ENCODE assay signal across 8 mouse cellular contexts in the genomic region with DNA sequence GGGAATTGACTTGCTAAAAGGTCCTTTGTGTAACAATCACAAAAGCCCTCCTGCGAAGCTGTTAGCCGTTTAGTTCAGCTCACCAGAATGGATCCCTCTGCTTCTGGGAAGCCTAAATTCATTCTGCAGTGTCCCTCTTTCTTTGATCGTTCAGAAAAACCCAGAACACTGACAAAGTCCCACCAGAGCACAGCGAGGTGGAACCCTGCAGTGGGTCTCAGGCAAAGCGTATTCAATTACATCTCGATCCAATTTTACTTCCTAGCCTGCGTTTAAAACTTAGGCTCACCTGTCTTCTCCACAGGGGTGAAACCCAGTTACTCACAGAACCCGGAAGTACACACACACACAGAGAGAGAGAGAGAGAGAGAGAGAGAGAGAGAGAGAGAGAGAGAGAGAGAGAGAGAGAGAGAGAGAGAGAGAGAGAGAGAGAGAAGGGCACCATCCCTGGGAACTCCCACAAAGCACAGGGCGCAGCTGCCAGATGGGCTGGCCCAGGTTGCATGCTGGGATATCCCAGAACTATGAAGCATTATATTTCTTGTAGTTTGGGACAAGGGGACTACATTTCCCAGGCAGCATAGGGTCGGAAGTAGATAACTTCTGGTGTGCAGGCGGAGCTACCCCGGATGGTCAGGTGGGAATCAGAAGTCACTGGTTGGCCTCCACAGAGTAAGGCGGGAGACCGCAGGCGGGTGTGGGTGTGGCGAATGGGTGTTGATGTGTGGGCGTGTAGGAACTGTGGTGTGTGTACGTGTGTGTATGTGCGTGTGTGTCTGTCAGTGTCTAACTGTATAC. TPM values are rescaled to one million over a fixed set of nuclear protein-coding genes. Genes with fewer than 3 reads are reported as not detected.
A peak's percentile ranks its signal among the peaks of the same experiment; 100 is the strongest.
DNase-seq lines count a peak whose midpoint lies in the region; ATAC-seq and TF ChIP-seq lines count a peak whose summit lies in the region.

A gene (plus strand): TSS at position 526 of the 798 bp plus-strand sequence.

- no peak for TF ChIP-seq EP300 in liver, embryonic 14.5 days (IDR thresholded peaks at IDR 0.05; ENCODE audit: low read depth)
- no peak for TF ChIP-seq EP300 in stomach, postnatal 0 days (optimal IDR thresholded peaks at IDR 0.05)

- peaks cover 8% of the 10 kb centered on the region for H3K36me3 ChIP-seq in forebrain, embryonic 10.5 days (replicated peaks)
- H3K36me3 ChIP-seq in heart, embryonic 15.5 days, result no peaks in the 10 kb centered on the region
- no peaks in the 10 kb centered on the region for H3K36me3 ChIP-seq in liver, embryonic 14.5 days (replicated peaks; ENCODE audit: control insufficient read depth, insufficient read depth, low read depth)
- H3K36me3 ChIP-seq in neural tube, embryonic 11.5 days (ENCODE audit: control insufficient read depth, insufficient read depth, low read length), result no peaks in the 10 kb centered on the region
- no peaks in the 10 kb centered on the region for H3K36me3 ChIP-seq in stomach, postnatal 0 days (ENCODE audit: control insufficient read depth, insufficient read depth, low read length)

- WGBS in forebrain, embryonic 10.5 days, result under 1% methylated on average over 19 of the region's 19 CpGs
- under 1% methylated on average over 19 of the region's 19 CpGs for WGBS in heart, embryonic 15.5 days
- WGBS in liver, embryonic 14.5 days (ENCODE audit: insufficient replicate concordance), result 1% methylated on average over 19 of the region's 19 CpGs
- under 1% methylated on average over 19 of the region's 19 CpGs for WGBS in neural tube, embryonic 11.5 days
- WGBS in stomach, postnatal 0 days, result under 1% methylated on average over 19 of the region's 19 CpGs

- H3K4me3 ChIP-seq in forebrain, embryonic 10.5 days, result peak within 1 kb of the TSS; percentile 62
- H3K4me3 ChIP-seq in heart, embryonic 15.5 days, result peak within 1 kb of the TSS; percentile 45
- peak within 1 kb of the TSS; percentile 57 to 76 for H3K4me3 ChIP-seq in liver, embryonic 14.5 days (ENCODE audit: insufficient read depth in 1 of 2, low read depth in 2 of 2, low read length in 2 of 2)
- peak within 1 kb of the TSS; percentile 38 for H3K4me3 ChIP-seq in neural tube, embryonic 11.5 days (ENCODE audit: low read depth, low read length)
- H3K4me3 ChIP-seq in stomach, postnatal 0 days (ENCODE audit: low read depth, low read length), result peak within 1 kb of the TSS; percentile 43

- TF ChIP-seq CTCF in liver, embryonic 14.5 days (IDR thresholded peaks at IDR 0.05; ENCODE audit: low read depth), result no peak
- TF ChIP-seq CTCF in stomach, postnatal 0 days (IDR thresholded peaks at IDR 0.05; ENCODE audit: low read depth), result 0 out of 2 replicates have a peak, but pooled peaks have one; percentile 8

- peak within 1 kb of the TSS; percentile 50 for H3K9ac ChIP-seq in heart, embryonic 15.5 days
- peak within 1 kb of the TSS; percentile 64 for H3K9ac ChIP-seq in liver, embryonic 14.5 days (replicated peaks)
- H3K9ac ChIP-seq in neural tube, embryonic 11.5 days (ENCODE audit: low read length), result peak within 1 kb of the TSS; percentile 64
- peak within 1 kb of the TSS; percentile 63 for H3K9ac ChIP-seq in stomach, postnatal 0 days (ENCODE audit: low read length)

- peak within 1 kb of the TSS; percentile 65 for H3K4me2 ChIP-seq in heart, embryonic 15.5 days
- peak within 1 kb of the TSS; percentile 83 for H3K4me2 ChIP-seq in liver, embryonic 14.5 days (ENCODE audit: low read depth)
- H3K4me2 ChIP-seq in neural tube, embryonic 11.5 days (ENCODE audit: low read depth), result peak within 1 kb of the TSS; percentile 53
- peak within 1 kb of the TSS; percentile 70 for H3K4me2 ChIP-seq in stomach, postnatal 0 days (replicated peaks; ENCODE audit: low read depth)

- peak; percentile 100 for ATAC-seq in heart, embryonic 15.5 days (replicated peaks; ENCODE audit: insufficient number of reproducible peaks, insufficient read depth, low FRiP score, low read depth)
- peak; percentile 99 for ATAC-seq in liver, embryonic 14.5 days (ENCODE audit: insufficient read depth)
- ATAC-seq in neural tube, embryonic 11.5 days (ENCODE audit: insufficient read depth, low FRiP score, low TSS enrichment), result peak; percentile 98
- peak; percentile 99 for ATAC-seq in stomach, postnatal 0 days (ENCODE audit: low FRiP score, low TSS enrichment)

- DNase-seq in CD8-positive naive resting alpha-beta T cell, adult 2 months (ENCODE audit: low read depth in 2 of 2, low spot score in 2 of 2), result peak; percentile 92 to 94
- DNase-seq in c-Kit-positive CD71-negative TER-119-negative erythroid progenitor cells, embryonic 14.5 days (ENCODE audit: low read depth), result peak; percentile 89
- peak; percentile 89 for DNase-seq in forebrain, embryonic 10.5 days (ENCODE audit: extremely low spot score, low spot score)
- DNase-seq in kidney, postnatal 25 days, result peak; percentile 91 to 96
- DNase-seq in liver, embryonic 14.5 days (ENCODE audit: low read depth in 3 of 3, low spot score in 3 of 3), result peak; percentile 92 to 96 (median 95)
- peak; percentile 89 for DNase-seq in neural tube, embryonic 11.5 days (ENCODE audit: low spot score)
- DNase-seq in stomach, postnatal 0 days (ENCODE audit: low spot score), result peak; percentile 93

- no peaks in the 10 kb centered on the region for H3K27me3 ChIP-seq in forebrain, embryonic 10.5 days (ENCODE audit: poor library complexity, severe bottlenecking)
- H3K27me3 ChIP-seq in heart, embryonic 15.5 days, result peaks cover 8% of the 10 kb centered on the region; the same call in 1 of the 2 replicates
- H3K27me3 ChIP-seq in liver, embryonic 14.5 days (ENCODE audit: control insufficient read depth, insufficient read depth, low read length), result no peaks in the 10 kb centered on the region
- H3K27me3 ChIP-seq in neural tube, embryonic 11.5 days (ENCODE audit: control insufficient read depth, insufficient read depth, low read length), result no peaks in the 10 kb centered on the region
- H3K27me3 ChIP-seq in stomach, postnatal 0 days (ENCODE audit: control insufficient read depth, insufficient read depth, low read length), result no peaks in the 10 kb centered on the region

- H3K9me3 ChIP-seq in forebrain, embryonic 10.5 days, result no peaks in the 10 kb centered on the region
- H3K9me3 ChIP-seq in heart, embryonic 15.5 days (replicated peaks), result no peaks in the 10 kb centered on the region
- H3K9me3 ChIP-seq in liver, embryonic 14.5 days (ENCODE audit: control insufficient read depth, low read length), result no peaks in the 10 kb centered on the region
- H3K9me3 ChIP-seq in neural tube, embryonic 11.5 days (ENCODE audit: control insufficient read depth, low read length), result no peaks in the 10 kb centered on the region
- no peaks in the 10 kb centered on the region for H3K9me3 ChIP-seq in stomach, postnatal 0 days (ENCODE audit: control insufficient read depth, low read length)

- peaks cover 24% of the 10 kb centered on the region for H3K4me1 ChIP-seq in forebrain, embryonic 10.5 days
- peaks cover 17% of the 10 kb centered on the region for H3K4me1 ChIP-seq in heart, embryonic 15.5 days (replicated peaks)
- peaks cover 4% of the 10 kb centered on the region in 2 experiments; a peak in 2 of 4 replicates for H3K4me1 ChIP-seq in liver, embryonic 14.5 days (replicated peaks; ENCODE audit: control insufficient read depth in 2 of 2, insufficient read depth in 2 of 2, low read length in 1 of 2)
- no peaks in the 10 kb centered on the region for H3K4me1 ChIP-seq in neural tube, embryonic 11.5 days (ENCODE audit: control insufficient read depth, insufficient read depth, low read length)
- no peaks in the 10 kb centered on the region for H3K4me1 ChIP-seq in stomach, postnatal 0 days (replicated peaks; ENCODE audit: control insufficient read depth, insufficient read depth)

- peak within 1 kb of the TSS; percentile 90 for H3K27ac ChIP-seq in forebrain, embryonic 10.5 days
- H3K27ac ChIP-seq in heart, embryonic 15.5 days, result peak within 1 kb of the TSS; percentile 35
- H3K27ac ChIP-seq in liver, embryonic 14.5 days, result peak within 1 kb of the TSS; percentile 38
- H3K27ac ChIP-seq in neural tube, embryonic 11.5 days (ENCODE audit: low read depth, low read length), result peak within 1 kb of the TSS; percentile 11; the same call in 1 of the 2 replicates
- H3K27ac ChIP-seq in stomach, postnatal 0 days (replicated peaks), result peak within 1 kb of the TSS; percentile 65; the same call in 1 of the 2 replicates

RNA-seq across cellular contexts. Expression of the gene that starts here (rescaled TPM):
- polyA plus RNA-seq in forebrain, embryonic 10.5 days (2016; fragmentation: Nextera tagmentation; extraction: Ambion mirVana), result 6.7 and 7.6 TPM in 2 replicates
- 2.0 and 2.9 TPM in 2 replicates for polyA plus RNA-seq in heart, embryonic 15.5 days (2015; fragmentation: Nextera tagmentation; extraction: Ambion mirVana)
- polyA plus RNA-seq in liver, embryonic 14.5 days (2012; rRNA removed), result 0.11 and 0.19 TPM in 2 replicates
- polyA plus RNA-seq in liver, embryonic 14.5 days (2014; fragmentation: Nextera tagmentation; extraction: Ambion mirVana), result 0.23 and 0.25 TPM in 2 replicates
- 5.0 and 6.1 TPM in 2 replicates for polyA plus RNA-seq in neural tube, embryonic 11.5 days (2014; fragmentation: Nextera tagmentation; extraction: Ambion mirVana)
- 1.9 and 2.0 TPM in 2 replicates for polyA plus RNA-seq in stomach, postnatal 0 days (2015; fragmentation: Nextera tagmentation; extraction: Ambion mirVana)

Comparison
In these comparisons a context has a peak if more than half of its experiments do, and no peak if none do; other contexts are left out.
1. Peak in every context shown above with its lines: DNase-seq, ATAC-seq, H3K4me3 ChIP-seq and H3K27ac ChIP-seq.
2. Peak in DNase-seq, ATAC-seq, H3K4me3 ChIP-seq, H3K27ac ChIP-seq, H3K9ac ChIP-seq and H3K4me2 ChIP-seq in liver, embryonic 14.5 days; RNA of the gene not detected or under 1 TPM.
3. H3K27ac ChIP-seq: peak in every context shown above with its lines; median percentile 90 in forebrain, embryonic 10.5 days; 65 in stomach, postnatal 0 days; 38 in liver, embryonic 14.5 days; 35 in heart, embryonic 15.5 days; 11 in neural tube, embryonic 11.5 days.